Mouse (Mus musculus) cerebellum, adult 11-12 months (tissue): Measurements from ENCODE around the gene Smpdl3a.
A peak's percentile ranks its signal among the peaks of the same experiment; 100 is the strongest.

Experiments used
- DNase-seq: peaks from one replicate; pipeline ENCODE4 v3.0.0; 2022

The Smpdl3a gene

DNA sequence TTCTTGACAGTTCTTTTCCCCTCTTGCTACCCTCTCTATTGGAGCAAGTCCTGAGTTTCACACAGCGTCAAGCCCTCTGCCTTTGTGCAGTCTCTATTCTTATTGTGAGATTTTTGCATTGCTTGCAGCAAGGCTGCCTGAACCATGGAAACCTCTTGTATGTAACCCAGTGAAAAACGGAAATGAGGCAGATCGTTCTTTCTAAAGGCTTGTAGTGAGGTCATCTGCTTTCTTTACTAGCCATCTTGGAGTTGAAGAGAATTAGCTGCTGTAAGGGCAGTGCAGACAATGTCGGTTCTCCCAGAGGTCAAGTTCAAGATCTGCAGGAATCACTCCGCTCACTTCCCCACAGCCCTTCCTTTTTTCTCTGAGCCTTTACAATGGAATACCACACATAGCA, 34.5 kb downstream of the Smpdl3a start:
- no peak for DNase-seq

DNA sequence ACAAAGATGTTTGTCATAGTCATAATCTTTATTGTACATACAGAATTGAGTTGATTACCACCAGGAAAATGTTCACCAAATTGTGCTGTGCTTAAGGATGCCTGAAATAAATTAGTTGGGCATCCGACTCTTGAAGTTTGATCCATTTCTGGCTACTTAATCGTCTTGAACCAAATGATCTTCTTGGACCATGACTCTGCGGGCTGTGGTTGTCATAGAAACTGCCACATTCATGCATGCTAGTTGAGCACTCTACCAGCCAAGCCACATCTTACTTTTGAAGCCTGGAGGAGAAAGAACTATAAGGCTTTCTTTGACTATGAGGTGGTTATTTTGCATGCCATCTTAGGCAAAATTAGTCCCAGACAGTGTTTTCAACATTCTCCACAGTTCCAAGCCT, 35.5 kb downstream of the Smpdl3a start:
- DNase-seq = no peak

DNA sequence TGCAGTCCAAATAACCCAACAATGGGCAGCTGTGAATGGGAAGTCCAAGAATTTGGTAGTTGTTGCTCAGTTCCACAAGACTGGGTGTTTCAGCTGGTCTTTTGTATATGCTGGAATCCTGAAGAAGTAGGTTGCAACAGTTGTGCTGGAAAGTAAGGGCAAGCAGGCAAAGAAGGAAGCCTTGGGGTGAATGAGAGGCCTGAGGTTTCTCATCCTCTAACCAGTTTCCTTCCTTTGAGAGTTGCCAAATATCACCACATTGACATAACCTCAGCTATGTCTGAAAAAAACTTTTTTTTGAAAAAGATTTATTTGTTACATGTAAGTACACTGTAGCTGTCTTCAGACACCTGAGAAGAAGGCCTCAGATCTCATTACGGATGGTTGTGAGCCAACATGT, 41.0 kb downstream of the Smpdl3a start:
- DNase-seq = no peak

DNA sequence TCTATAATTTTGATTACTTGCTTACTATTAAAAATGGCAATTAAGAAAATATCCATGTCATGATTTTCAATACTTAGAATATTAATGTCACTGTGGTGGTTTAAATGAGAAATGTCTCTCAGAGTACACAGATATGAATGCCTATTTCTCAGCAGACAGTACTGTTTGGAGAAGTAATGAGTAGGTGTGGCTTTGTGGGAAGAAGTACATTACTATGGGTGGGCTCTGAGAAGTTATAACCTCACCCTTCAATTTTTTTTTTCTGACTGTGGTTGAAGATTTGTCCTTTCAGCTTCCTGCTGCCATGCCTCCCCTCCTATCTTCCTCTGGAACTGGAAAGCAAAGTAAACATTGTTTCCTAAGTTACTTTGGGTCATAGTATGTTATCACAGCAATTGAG, 41.8 kb downstream of the Smpdl3a start:
- no peak for DNase-seq

DNA sequence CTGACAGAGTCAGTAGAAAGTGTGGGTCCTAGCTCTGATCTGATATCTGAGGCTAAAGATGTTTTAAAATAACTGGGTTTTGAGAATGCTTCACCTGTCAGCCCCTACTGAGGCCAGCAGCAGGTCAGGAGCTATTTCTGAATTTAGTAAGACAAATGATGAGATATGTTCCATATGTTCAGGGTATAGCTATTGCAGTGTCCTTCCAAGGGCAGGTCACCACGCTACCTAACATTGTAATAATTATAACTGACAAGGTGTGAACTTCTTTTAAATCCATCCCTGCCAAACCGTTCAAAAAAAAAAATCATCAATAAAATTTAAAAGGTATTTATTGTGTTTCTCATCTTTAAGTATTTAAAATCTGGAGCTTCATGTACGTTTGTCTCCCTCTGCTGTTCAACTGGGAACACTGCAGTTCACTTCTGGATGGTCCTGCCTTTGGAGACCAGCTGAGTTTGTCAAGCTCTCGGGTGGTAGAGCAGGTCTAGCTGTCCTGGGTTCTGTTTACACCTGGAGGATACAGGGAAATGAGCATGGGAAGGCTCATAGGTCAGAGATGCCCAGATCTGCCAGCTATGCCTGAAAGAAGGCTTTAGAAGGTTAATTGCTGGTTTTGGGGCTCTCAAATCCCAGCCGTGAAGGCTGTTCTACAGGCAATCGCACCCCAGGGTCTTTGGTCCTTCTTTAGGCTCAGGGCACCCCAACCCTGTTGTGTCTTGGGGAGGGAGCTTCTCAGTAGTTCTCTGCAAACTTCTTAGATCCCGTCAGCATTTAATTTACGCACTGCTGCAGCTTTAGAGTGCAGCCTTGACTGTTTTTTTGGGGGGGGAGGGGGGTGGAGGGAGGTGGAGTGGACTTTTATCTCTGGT, 47.7 kb downstream of the Smpdl3a start:
- peak; percentile 26 for DNase-seq

DNA sequence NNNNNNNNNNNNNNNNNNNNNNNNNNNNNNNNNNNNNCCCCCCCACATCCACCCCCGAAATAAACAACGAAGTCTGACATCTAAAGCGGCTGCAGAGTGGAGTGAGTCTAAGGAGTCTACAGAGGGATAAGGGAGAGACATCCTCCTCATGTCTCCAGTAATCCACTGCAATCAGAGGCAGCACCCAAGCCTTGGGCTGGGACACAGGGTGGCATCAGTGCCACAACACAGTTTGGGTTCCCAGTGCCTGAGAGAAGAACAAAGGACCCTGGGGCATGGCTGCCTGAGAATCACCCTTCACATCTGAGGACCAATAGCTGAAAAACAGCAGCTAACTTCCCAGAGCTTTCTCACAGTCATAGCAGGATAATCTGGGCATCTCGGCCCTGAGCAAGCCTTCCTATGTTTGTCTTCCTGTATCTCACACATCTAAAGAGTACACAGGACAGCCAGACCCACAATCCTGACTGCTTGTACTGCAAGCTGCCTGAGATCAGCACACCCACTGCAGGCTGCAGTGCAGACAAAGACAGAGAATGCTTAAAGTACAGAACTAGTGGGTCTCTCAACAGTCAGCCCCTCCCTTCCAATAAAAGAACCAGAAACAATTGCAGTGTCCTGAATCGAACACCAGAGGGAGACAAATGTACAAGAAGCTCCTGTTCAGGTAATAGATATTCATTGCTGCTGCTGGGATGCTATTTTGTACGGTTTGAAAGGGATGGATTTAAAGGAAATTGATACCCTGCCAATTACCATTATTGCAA, 54.0 kb downstream of the Smpdl3a start:
- DNase-seq = no peak
